Mouse (Mus musculus): ENCODE measurements at regions not wholly inside any gene's neighbourhood (a gene's known extent, or its start where the extent isn't known, plus 50 kb on each side); places are given as distances from the start of the nearest gene placed in this dataset.

- Histone ChIP-seq H3K9ac (ENCODE audit: low read depth, low read length) (no peak overlapping the region), H3K4me3 (ENCODE audit: low read depth, low read length) (no peak overlapping the region), H3K36me3 (ENCODE audit: control insufficient read depth, insufficient read depth) (no peaks in the 10 kb centered on the region), H3K27me3 (replicated peaks; ENCODE audit: control insufficient read depth, insufficient read depth, low read length) (no peaks in the 10 kb centered on the region), H3K9me3 (ENCODE audit: control insufficient read depth) (no peaks in the 10 kb centered on the region), H3K4me2 (replicated peaks; ENCODE audit: low read depth) (no peak overlapping the region), H3K4me1 (replicated peaks; ENCODE audit: control insufficient read depth, insufficient read depth, low read length) (no peaks in the 10 kb centered on the region), H3K27ac (ENCODE audit: low read depth, low read length) (no peak overlapping the region)
- ATAC-seq, result no peak
- TF ChIP-seq CTCF (IDR thresholded peaks at IDR 0.05; ENCODE audit: low read depth), result no peak
- WGBS, result 82% methylated on average over 7 of the region's 7 CpGs
Measured at GRCm38 (mm10) chr11:110802013-110802412, 165.8 kb upstream of the Kcnj16 start.

- Histone ChIP-seq H3K9me3 (ENCODE audit: control insufficient read depth) (no peaks in the 10 kb centered on the region), H3K4me3 (ENCODE audit: low read depth, low read length) (no peak overlapping the region)
- 86% methylated on average over 1 of the region's 1 CpGs for WGBS
Measured at GRCm38 (mm10) chr11:110804079-110804478, 163.8 kb upstream of the Kcnj16 start.

GRCm38 (mm10) chr11:110813137-110813536, 154.7 kb upstream of the Kcnj16 start:
- H3K27ac ChIP-seq (ENCODE audit: low read depth, low read length), result no peak overlapping the region
- no peaks in the 10 kb centered on the region for H3K4me1 ChIP-seq (replicated peaks; ENCODE audit: control insufficient read depth, insufficient read depth, low read length)
- no peaks in the 10 kb centered on the region for H3K9me3 ChIP-seq (ENCODE audit: control insufficient read depth)
- 83% methylated on average over 6 of the region's 6 CpGs for WGBS
- no peak for ATAC-seq
- no peak overlapping the region for H3K4me2 ChIP-seq (replicated peaks; ENCODE audit: low read depth)
- TF ChIP-seq CTCF (IDR thresholded peaks at IDR 0.05; ENCODE audit: low read depth), result no peak
- no peaks in the 10 kb centered on the region for H3K27me3 ChIP-seq (replicated peaks; ENCODE audit: control insufficient read depth, insufficient read depth, low read length)
- H3K4me3 ChIP-seq (ENCODE audit: low read depth, low read length), result no peak overlapping the region
- no peaks in the 10 kb centered on the region for H3K36me3 ChIP-seq (ENCODE audit: control insufficient read depth, insufficient read depth)
- H3K9ac ChIP-seq (ENCODE audit: low read depth, low read length), result no peak overlapping the region

More at GRCm38 (mm10) chr11:110804079-110804478, 163.8 kb upstream of the Kcnj16 start:
- H3K36me3 ChIP-seq (ENCODE audit: control insufficient read depth, insufficient read depth), result no peaks in the 10 kb centered on the region
- TF ChIP-seq CTCF (IDR thresholded peaks at IDR 0.05; ENCODE audit: low read depth), result no peak
- H3K9ac ChIP-seq (ENCODE audit: low read depth, low read length), result no peak overlapping the region
- no peak overlapping the region for H3K4me2 ChIP-seq (replicated peaks; ENCODE audit: low read depth)
- no peak for ATAC-seq
- no peaks in the 10 kb centered on the region for H3K4me1 ChIP-seq (replicated peaks; ENCODE audit: control insufficient read depth, insufficient read depth, low read length)
- no peak overlapping the region for H3K27ac ChIP-seq (ENCODE audit: low read depth, low read length)
- no peaks in the 10 kb centered on the region for H3K27me3 ChIP-seq (replicated peaks; ENCODE audit: control insufficient read depth, insufficient read depth, low read length)

- ATAC-seq, result no peak
- 87% methylated on average over 9 of the region's 9 CpGs for WGBS
Measured at GRCm38 (mm10) chr11:110814732-110815131, 153.1 kb upstream of the Kcnj16 start.

GRCm38 (mm10) chr11:110815206-110815605, 152.6 kb upstream of the Kcnj16 start:
- TF ChIP-seq CTCF (IDR thresholded peaks at IDR 0.05; ENCODE audit: low read depth), result no peak
- 79% methylated on average over 7 of the region's 7 CpGs for WGBS
- no peaks in the 10 kb centered on the region for H3K36me3 ChIP-seq (ENCODE audit: control insufficient read depth, insufficient read depth)
- H3K9ac ChIP-seq (ENCODE audit: low read depth, low read length), result no peak overlapping the region
- no peak for ATAC-seq
- no peak overlapping the region for H3K27ac ChIP-seq (ENCODE audit: low read depth, low read length)
- no peak overlapping the region for H3K4me2 ChIP-seq (replicated peaks; ENCODE audit: low read depth)
- no peak overlapping the region for H3K4me3 ChIP-seq (ENCODE audit: low read depth, low read length)
- no peaks in the 10 kb centered on the region for H3K4me1 ChIP-seq (replicated peaks; ENCODE audit: control insufficient read depth, insufficient read depth, low read length)
- no peaks in the 10 kb centered on the region for H3K9me3 ChIP-seq (ENCODE audit: control insufficient read depth)
- no peaks in the 10 kb centered on the region for H3K27me3 ChIP-seq (replicated peaks; ENCODE audit: control insufficient read depth, insufficient read depth, low read length)

More at GRCm38 (mm10) chr11:110814732-110815131, 153.1 kb upstream of the Kcnj16 start:
- H3K36me3 ChIP-seq (ENCODE audit: control insufficient read depth, insufficient read depth), result no peaks in the 10 kb centered on the region
- no peaks in the 10 kb centered on the region for H3K27me3 ChIP-seq (replicated peaks; ENCODE audit: control insufficient read depth, insufficient read depth, low read length)
- H3K9ac ChIP-seq (ENCODE audit: low read depth, low read length), result no peak overlapping the region
- no peak overlapping the region for H3K4me3 ChIP-seq (ENCODE audit: low read depth, low read length)
- H3K9me3 ChIP-seq (ENCODE audit: control insufficient read depth), result no peaks in the 10 kb centered on the region
- no peak overlapping the region for H3K27ac ChIP-seq (ENCODE audit: low read depth, low read length)
- no peak for TF ChIP-seq CTCF (IDR thresholded peaks at IDR 0.05; ENCODE audit: low read depth)
- H3K4me1 ChIP-seq (replicated peaks; ENCODE audit: control insufficient read depth, insufficient read depth, low read length), result no peaks in the 10 kb centered on the region
- no peak overlapping the region for H3K4me2 ChIP-seq (replicated peaks; ENCODE audit: low read depth)

- Histone ChIP-seq H3K9ac (ENCODE audit: low read depth, low read length) (no peak overlapping the region), H3K4me2 (replicated peaks; ENCODE audit: low read depth) (no peak overlapping the region), H3K36me3 (ENCODE audit: control insufficient read depth, insufficient read depth) (no peaks in the 10 kb centered on the region), H3K27ac (ENCODE audit: low read depth, low read length) (no peak overlapping the region), H3K4me1 (replicated peaks; ENCODE audit: control insufficient read depth, insufficient read depth, low read length) (no peaks in the 10 kb centered on the region), H3K4me3 (ENCODE audit: low read depth, low read length) (no peak overlapping the region), H3K9me3 (ENCODE audit: control insufficient read depth) (no peaks in the 10 kb centered on the region), H3K27me3 (replicated peaks; ENCODE audit: control insufficient read depth, insufficient read depth, low read length) (no peaks in the 10 kb centered on the region)
- no peak for ATAC-seq
- WGBS, result 50% methylated on average over 5 of the region's 5 CpGs
- TF ChIP-seq CTCF (IDR thresholded peaks at IDR 0.05; ENCODE audit: low read depth), result no peak
Measured at GRCm38 (mm10) chr11:110828584-110828983, 139.2 kb upstream of the Kcnj16 start.

- Histone ChIP-seq H3K4me1 (replicated peaks; ENCODE audit: control insufficient read depth, insufficient read depth, low read length) (no peaks in the 10 kb centered on the region), H3K36me3 (ENCODE audit: control insufficient read depth, insufficient read depth) (no peaks in the 10 kb centered on the region), H3K9me3 (ENCODE audit: control insufficient read depth) (no peaks in the 10 kb centered on the region), H3K4me3 (ENCODE audit: low read depth, low read length) (no peak overlapping the region), H3K27me3 (replicated peaks; ENCODE audit: control insufficient read depth, insufficient read depth, low read length) (no peaks in the 10 kb centered on the region), H3K4me2 (replicated peaks; ENCODE audit: low read depth) (no peak overlapping the region), H3K27ac (ENCODE audit: low read depth, low read length) (no peak overlapping the region), H3K9ac (ENCODE audit: low read depth, low read length) (no peak overlapping the region)
- 83% methylated on average over 4 of the region's 4 CpGs for WGBS
- ATAC-seq, result no peak
- no peak for TF ChIP-seq CTCF (IDR thresholded peaks at IDR 0.05; ENCODE audit: low read depth)
Measured at GRCm38 (mm10) chr11:110836688-110837087, 131.1 kb upstream of the Kcnj16 start.
